Mouse (Mus musculus) megakaryocyte-erythroid progenitor cell, adult 5 weeks (primary cell): ENCODE data around the gene Olfr766-ps1. TPM values are rescaled to one million over a fixed set of nuclear protein-coding genes. Genes with fewer than 3 reads are reported as not detected.

Experiments used
- polyA plus RNA-seq: library from polyadenylated mRNA; stranded (reverse); fragments of >175 nt; gene quantifications from 2 replicates; pipeline ENCODE4 v1.2.3, GENCODE M21; 2012

Gene Olfr766-ps1
- polyA plus RNA-seq = not detected in 2 replicates

DNA sequence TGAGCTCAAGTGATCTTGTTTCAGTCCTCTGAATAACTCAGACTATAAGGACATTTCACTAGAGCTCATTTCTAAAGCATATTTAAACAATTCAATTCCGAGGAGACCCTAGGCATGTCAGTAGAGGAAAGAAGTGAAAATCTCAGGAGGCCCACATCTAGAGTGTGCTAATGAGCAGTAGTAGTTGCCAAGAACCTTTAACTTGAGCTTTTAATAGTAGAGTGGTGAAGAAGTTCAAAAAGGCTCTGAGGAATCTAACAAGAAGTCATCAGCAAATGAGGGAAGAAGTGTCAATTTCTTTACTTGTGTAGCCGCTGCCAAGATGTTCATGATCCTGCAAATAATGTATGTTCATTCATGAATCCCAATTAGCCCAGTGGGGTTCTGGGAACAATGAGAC is at the start of gene Olfr766-ps1:
Gene Olfr766-ps1, minus strand, starts transcription at position 101 of the 400 bp plus-strand sequence.

GRCm38 (mm10) chr10:129117761-129118160 is 49.0 kb upstream of the Olfr766-ps1 start, which contains the start of gene Olfr769:
Olfr769 (minus strand) TSS chr10:129117861.

DNA sequence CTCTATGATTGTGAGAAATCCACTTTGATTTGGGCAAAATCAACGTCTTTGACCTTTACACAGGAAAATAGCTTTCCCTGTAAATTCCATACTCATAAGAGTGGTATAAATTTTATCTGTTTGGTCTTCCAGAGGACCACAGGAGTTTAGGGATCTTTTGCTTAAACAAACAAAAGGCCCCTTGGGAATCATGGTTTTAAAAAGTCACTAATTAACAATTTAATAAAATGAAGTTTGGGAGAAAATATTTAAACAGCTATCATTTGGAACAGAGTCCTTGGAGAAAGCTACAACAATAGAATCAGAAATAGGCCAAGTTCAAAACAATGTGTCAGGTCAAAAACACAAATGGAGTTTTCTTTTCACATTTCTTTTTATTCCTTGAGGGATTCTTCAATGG is 30.5 kb upstream of the Olfr766-ps1 start, which contains the start of gene Olfr768:
Gene Olfr768, minus strand, starts transcription at position 101 of the 400 bp plus-strand sequence.

DNA sequence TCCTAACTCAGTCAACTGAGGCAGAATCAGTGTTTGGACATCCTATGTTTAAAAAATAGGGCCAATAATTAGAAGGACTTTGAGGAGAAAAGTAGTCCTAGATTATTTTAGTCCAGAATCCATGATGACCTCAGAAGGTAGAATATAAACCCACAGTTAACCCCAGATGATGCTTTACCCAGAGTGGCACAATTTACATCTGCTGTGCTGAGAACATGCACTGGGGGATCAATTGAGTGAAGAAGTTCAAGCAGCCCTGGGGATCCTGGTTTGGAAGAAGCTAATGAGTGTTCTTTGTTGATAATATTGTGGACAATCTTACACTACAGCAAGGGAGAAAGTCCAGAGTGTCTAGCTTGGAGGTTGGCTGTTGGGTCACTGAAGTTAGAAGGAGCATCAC is 14.0 kb upstream of the Olfr766-ps1 start, which contains the start of gene Olfr767:
Gene Olfr767, minus strand, starts transcription at position 101 of the 400 bp plus-strand sequence.

GRCm38 (mm10) chr10:129049898-129050297 is 18.9 kb downstream of the Olfr766-ps1 start, which contains the start of gene Olfr765:
Olfr765 (minus strand) TSS chr10:129049998.

DNA sequence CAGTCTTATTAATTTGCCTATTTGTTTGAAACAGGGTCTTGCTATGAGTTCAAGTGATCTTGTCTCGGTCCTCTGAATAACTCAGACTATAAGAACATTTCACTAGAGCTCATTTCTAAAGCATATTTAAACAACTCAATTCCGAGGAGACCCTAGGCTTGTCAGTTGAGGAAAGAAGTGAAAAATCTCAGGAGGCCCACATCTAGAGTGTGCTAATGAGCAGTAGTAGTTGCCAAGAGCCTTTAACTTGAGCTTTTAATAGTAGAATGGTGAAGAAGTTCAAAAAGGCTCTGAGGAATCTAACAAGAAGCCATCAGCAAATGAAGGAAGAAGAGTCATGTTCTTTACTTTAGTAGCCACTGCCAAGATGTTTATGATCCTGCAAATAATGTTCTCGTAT is 29.0 kb downstream of the Olfr766-ps1 start, which contains the start of gene Olfr764-ps1:
Gene Olfr764-ps1, minus strand, starts transcription at position 101 of the 400 bp plus-strand sequence.

Other genes with a start within 250 kb of the Olfr766-ps1 start
- 15.8 and 20.5 TPM in 2 replicates for gene Ormdl2, start 247.3 kb downstream of the Olfr766-ps1 start, polyA plus RNA-seq
- gene Gdf11, start 177.3 kb downstream of the Olfr766-ps1 start, polyA plus RNA-seq = 0.11 and 0.16 TPM in 2 replicates
- 48.8 and 52.5 TPM in 2 replicates for gene Cd63, start 168.0 kb downstream of the Olfr766-ps1 start, polyA plus RNA-seq
- 2.5 and 3.0 TPM in 2 replicates for gene Rdh5, start 146.1 kb downstream of the Olfr766-ps1 start, polyA plus RNA-seq
- gene Bloc1s1, start 144.9 kb downstream of the Olfr766-ps1 start, polyA plus RNA-seq = 264 and 304 TPM in 2 replicates
- 0.04 and 0.10 TPM in 2 replicates for gene Itga7, start 135.2 kb downstream of the Olfr766-ps1 start, polyA plus RNA-seq
- gene Mettl7b, start 108.0 kb downstream of the Olfr766-ps1 start, polyA plus RNA-seq = not detected in 2 replicates
- gene Olfr9, start 79.5 kb downstream of the Olfr766-ps1 start, polyA plus RNA-seq = not detected in 2 replicates
- not detected in 2 replicates for gene Olfr763, start 58.2 kb downstream of the Olfr766-ps1 start, polyA plus RNA-seq
- gene Olfr764-ps1, start 29.1 kb downstream of the Olfr766-ps1 start, polyA plus RNA-seq = not detected in 2 replicates
- not detected in 2 replicates for gene Olfr765, start 19.0 kb downstream of the Olfr766-ps1 start, polyA plus RNA-seq
- not detected in 2 replicates for gene Olfr767, start 13.9 kb upstream of the Olfr766-ps1 start, polyA plus RNA-seq
- gene Olfr768, start 30.4 kb upstream of the Olfr766-ps1 start, polyA plus RNA-seq = 0.02 TPM in 1 of 2 replicates, not detected in the other
- not detected in 2 replicates for gene Olfr769, start 48.9 kb upstream of the Olfr766-ps1 start, polyA plus RNA-seq
- gene Olfr770, start 70.0 kb upstream of the Olfr766-ps1 start, polyA plus RNA-seq = not detected in 2 replicates
- not detected in 2 replicates for gene Olfr771, start 95.8 kb upstream of the Olfr766-ps1 start, polyA plus RNA-seq
- gene Olfr772, start 108.9 kb upstream of the Olfr766-ps1 start, polyA plus RNA-seq = not detected in 2 replicates
- gene Olfr773, start 118.4 kb upstream of the Olfr766-ps1 start, polyA plus RNA-seq = not detected in 2 replicates
- not detected in 2 replicates for gene Olfr774, start 167.2 kb upstream of the Olfr766-ps1 start, polyA plus RNA-seq
- gene Olfr775, start 179.4 kb upstream of the Olfr766-ps1 start, polyA plus RNA-seq = not detected in 2 replicates
- not detected in 2 replicates for gene Olfr776, start 190.2 kb upstream of the Olfr766-ps1 start, polyA plus RNA-seq
- not detected in 2 replicates for gene Olfr777, start 202.5 kb upstream of the Olfr766-ps1 start, polyA plus RNA-seq
- gene Olfr780, start 249.1 kb upstream of the Olfr766-ps1 start, polyA plus RNA-seq = not detected in 2 replicates